ENCODE assay signal across 11 mouse cellular contexts in genomic region chr2:160883912-160884311, GRCm38 (mm10). TPM values are rescaled to one million over a fixed set of nuclear protein-coding genes. Genes with fewer than 3 reads are reported as not detected.
DNase-seq lines count a peak whose midpoint lies in the region; ATAC-seq and TF ChIP-seq lines count a peak whose summit lies in the region.
"Had no signal": no experiment of that assay in that cellular context is flagged by ENCODE, and none has a peak within 500 bp of the region (broad histone marks: within the 10 kb centered on the region; RNA-seq: fewer than 3 reads in every experiment).

No protein-coding gene starts in this region.

- H3K9ac ChIP-seq in heart, embryonic 12.5 days: no peak overlapping the region
- H3K9ac ChIP-seq in forebrain, embryonic 15.5 days (replicated peaks): no peak overlapping the region
- no peak overlapping the region for H3K9ac ChIP-seq in liver, postnatal 0 days (replicated peaks)
- H3K9ac ChIP-seq: liver, embryonic 15.5 days had no signal

- TF ChIP-seq POLR2A in lung, adult 2 months (IDR thresholded peaks at IDR 0.05; ENCODE audit: borderline replicate concordance, extremely low read depth, low read depth, low read length): peak; percentile 35; the same call in 1 of the 2 replicates

- no peak overlapping the region for H3K4me2 ChIP-seq in heart, embryonic 12.5 days
- no peak overlapping the region for H3K4me2 ChIP-seq in forebrain, embryonic 15.5 days (replicated peaks)
- no peak overlapping the region for H3K4me2 ChIP-seq in liver, postnatal 0 days (ENCODE audit: low read depth, low read length)
- H3K4me2 ChIP-seq: liver, embryonic 15.5 days had no signal

- 70% methylated on average over 4 of the region's 4 CpGs for WGBS in heart, embryonic 12.5 days
- 42% methylated on average over 4 of the region's 4 CpGs for WGBS in lung, adult 2 months
- 77% methylated on average over 4 of the region's 4 CpGs for WGBS in forebrain, embryonic 15.5 days
- 79% methylated on average over 4 of the region's 4 CpGs for WGBS in liver, postnatal 0 days (ENCODE audit: insufficient replicate concordance)

- peaks cover 31% of the 10 kb centered on the region for H3K4me1 ChIP-seq in heart, embryonic 12.5 days (replicated peaks)
- H3K4me1 ChIP-seq in lung, adult 2 months (ENCODE audit: control insufficient read depth, insufficient read depth, low read length): peaks cover 12% of the 10 kb centered on the region; the same call in 1 of the 2 replicates
- peaks cover 14% of the 10 kb centered on the region for H3K4me1 ChIP-seq in forebrain, embryonic 15.5 days
- peaks cover 8% of the 10 kb centered on the region; the same call in 1 of the 2 replicates for H3K4me1 ChIP-seq in liver, postnatal 0 days (ENCODE audit: insufficient read depth)

- no peak for TF ChIP-seq CTCF in lung, adult 2 months (IDR thresholded peaks at IDR 0.05; ENCODE audit: insufficient read depth, low read length)
- no peak for TF ChIP-seq CTCF in liver, postnatal 0 days (IDR thresholded peaks at IDR 0.05; ENCODE audit: low read depth)

- DNase-seq in heart, adult 18-20 months: peak; percentile 81 to 91
- DNase-seq in brain, adult 2 months (ENCODE audit: low read depth, low spot score): peak; percentile 65
- DNase-seq in heart, adult 9 months (ENCODE audit: low spot score in 2 of 2): peak; percentile 88
- DNase-seq in lung, adult 2 months: peak; percentile 38
- DNase-seq in liver, postnatal 0 days: no peak
- DNase-seq: cerebellum, adult 9-10 months had no signal

- no peak for ATAC-seq in heart, embryonic 12.5 days (ENCODE audit: insufficient number of reproducible peaks, low FRiP score)
- ATAC-seq in forebrain, embryonic 15.5 days (replicated peaks): no peak
- ATAC-seq in liver, postnatal 0 days: no peak
- ATAC-seq in monocyte, adult 5-6 weeks (replicated peaks; ENCODE audit: insufficient number of reproducible peaks, low FRiP score, low TSS enrichment, poor library complexity, severe bottlenecking): no peak

- 0 out of 2 replicates have a peak, but pooled peaks cover 5% of the 10 kb centered on the region for H3K27me3 ChIP-seq in heart, embryonic 12.5 days (replicated peaks)
- H3K27me3 ChIP-seq in forebrain, embryonic 15.5 days: 0 out of 2 replicates have a peak, but pooled peaks cover 6% of the 10 kb centered on the region
- no peaks in the 10 kb centered on the region for H3K27me3 ChIP-seq in liver, postnatal 0 days (ENCODE audit: insufficient read depth, low read length)
- H3K27me3 ChIP-seq: CH12.LX; liver, embryonic 15.5 days had no signal

- no peak overlapping the region for H3K4me3 ChIP-seq in heart, embryonic 12.5 days
- H3K4me3 ChIP-seq in lung, adult 2 months (replicated peaks; ENCODE audit: extremely low read depth, low read depth, low read length): no peak overlapping the region
- H3K4me3 ChIP-seq in forebrain, embryonic 15.5 days: no peak overlapping the region
- no peak overlapping the region for H3K4me3 ChIP-seq in liver, postnatal 0 days (ENCODE audit: low read depth, low read length)
- H3K4me3 ChIP-seq: liver, embryonic 15.5 days had no signal

- no peaks in the 10 kb centered on the region for H3K36me3 ChIP-seq in heart, embryonic 12.5 days
- H3K36me3 ChIP-seq in forebrain, embryonic 15.5 days: no peaks in the 10 kb centered on the region
- no peaks in the 10 kb centered on the region for H3K36me3 ChIP-seq in liver, postnatal 0 days (replicated peaks; ENCODE audit: insufficient read depth, low read length)
- H3K36me3 ChIP-seq: liver, embryonic 15.5 days had no signal

- H3K27ac ChIP-seq in heart, embryonic 12.5 days (ENCODE audit: poor library complexity, severe bottlenecking): no peak overlapping the region
- H3K27ac ChIP-seq in forebrain, embryonic 15.5 days (replicated peaks): no peak overlapping the region
- no peak overlapping the region for H3K27ac ChIP-seq in liver, postnatal 0 days (ENCODE audit: low read depth)
- H3K27ac ChIP-seq: liver, embryonic 15.5 days had no signal

- no peaks in the 10 kb centered on the region for H3K9me3 ChIP-seq in heart, embryonic 12.5 days (replicated peaks)
- no peaks in the 10 kb centered on the region for H3K9me3 ChIP-seq in forebrain, embryonic 15.5 days
- no peaks in the 10 kb centered on the region for H3K9me3 ChIP-seq in liver, postnatal 0 days (ENCODE audit: low read length)
- H3K9me3 ChIP-seq: liver, embryonic 15.5 days had no signal

- TF ChIP-seq EP300 in liver, postnatal 0 days (IDR thresholded peaks at IDR 0.05; ENCODE audit: low read depth): no peak

RNA-seq across cellular contexts. Expression of gene Lpin3, which starts 3.4 kb away (rescaled TPM):
- total RNA-seq in heart, adult 18-20 months (2021): 1 to 10 TPM; 3.9 to 6.3 TPM
- polyA plus RNA-seq in heart, embryonic 12.5 days (2016; fragmentation: Nextera tagmentation; extraction: Ambion mirVana): 1.4 and 2.3 TPM in 2 replicates
- 8.2 and 15.2 TPM in 2 replicates for polyA plus RNA-seq in lung, adult 2 months (2012; rRNA removed)
- polyA plus RNA-seq in forebrain, embryonic 15.5 days (2015; fragmentation: Nextera tagmentation; extraction: Ambion mirVana): 0.13 and 0.15 TPM in 2 replicates
- 0.91 and 1.2 TPM in 2 replicates for polyA plus RNA-seq in liver, postnatal 0 days (2015; fragmentation: Nextera tagmentation; extraction: Ambion mirVana)
- not detected in 3 replicates for total RNA-seq in monocyte, adult 5-6 weeks (2017)

RNA-seq across cellular contexts. Expression of gene Zhx3, which starts 11.1 kb away (rescaled TPM):
- total RNA-seq in heart, adult 18-20 months (2021): 10 to 100 TPM; 34.5 to 39.3 TPM
- polyA plus RNA-seq in heart, embryonic 12.5 days (2016; fragmentation: Nextera tagmentation; extraction: Ambion mirVana): 8.9 and 9.8 TPM in 2 replicates
- 11.6 and 14.6 TPM in 2 replicates for polyA plus RNA-seq in lung, adult 2 months (2012; rRNA removed)
- 19.7 and 21.1 TPM in 2 replicates for polyA plus RNA-seq in forebrain, embryonic 15.5 days (2015; fragmentation: Nextera tagmentation; extraction: Ambion mirVana)
- 4.1 and 6.0 TPM in 2 replicates for polyA plus RNA-seq in liver, postnatal 0 days (2015; fragmentation: Nextera tagmentation; extraction: Ambion mirVana)
- 1.6 to 4.1 TPM (median 2.0 TPM) in 3 replicates for total RNA-seq in monocyte, adult 5-6 weeks (2017)

RNA-seq across cellular contexts. Expression of gene Emilin3, which starts 28.2 kb away (rescaled TPM):
- total RNA-seq in heart, adult 18-20 months (2021): 1 to 10 TPM in 1 of 2 experiments, under 1 TPM in 1; 0.89 to 1.4 TPM
- 2.8 and 3.1 TPM in 2 replicates for polyA plus RNA-seq in heart, embryonic 12.5 days (2016; fragmentation: Nextera tagmentation; extraction: Ambion mirVana)
- polyA plus RNA-seq in lung, adult 2 months (2012; rRNA removed): 0.03 and 0.08 TPM in 2 replicates
- polyA plus RNA-seq in forebrain, embryonic 15.5 days (2015; fragmentation: Nextera tagmentation; extraction: Ambion mirVana): 0.29 and 0.34 TPM in 2 replicates
- polyA plus RNA-seq in liver, postnatal 0 days (2015; fragmentation: Nextera tagmentation; extraction: Ambion mirVana): 0.07 TPM in 1 of 2 replicates, not detected in the other
- not detected in 3 replicates for total RNA-seq in monocyte, adult 5-6 weeks (2017)
- total RNA-seq: CH12.LX had no signal
